10 mouse cellular contexts compared by ENCODE assay signal in the genomic region with DNA sequence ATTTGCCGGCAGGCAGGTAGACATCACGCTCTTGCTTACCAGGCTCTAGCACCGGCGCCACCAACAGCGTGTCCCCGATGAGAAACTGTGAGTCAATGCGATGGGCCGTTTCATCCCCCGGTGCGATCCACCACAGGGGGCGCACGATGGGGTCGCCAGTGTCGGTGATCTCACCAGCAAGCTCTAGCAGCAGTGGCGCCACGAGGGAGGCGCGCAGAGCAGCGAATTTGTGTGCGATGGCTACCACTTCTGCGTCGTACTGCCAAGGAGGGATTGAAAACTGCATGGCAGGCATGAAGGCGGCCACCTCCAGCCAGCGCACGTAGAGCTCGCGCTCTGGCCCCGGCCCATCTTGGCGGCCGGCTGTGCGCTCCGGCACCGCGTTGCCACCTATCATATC. TPM values are rescaled to one million over a fixed set of nuclear protein-coding genes. Genes with fewer than 3 reads are reported as not detected.
DNase-seq lines count a peak whose midpoint lies in the region; ATAC-seq lines count a peak whose summit lies in the region.
"Had no signal": no experiment of that assay in that cellular context is flagged by ENCODE, and none has a peak within 500 bp of the region (broad histone marks: within the 10 kb centered on the region; RNA-seq: fewer than 3 reads in every experiment).

No protein-coding gene starts in this region.

- H3K27me3 ChIP-seq in heart, embryonic 13.5 days (replicated peaks): peaks cover 82% of the 10 kb centered on the region
- H3K27me3 ChIP-seq in forebrain, embryonic 15.5 days: peaks cover 53% of the 10 kb centered on the region
- H3K27me3 ChIP-seq in liver, embryonic 11.5 days (replicated peaks; ENCODE audit: control insufficient read depth, insufficient read depth, low read length): peaks cover 75% of the 10 kb centered on the region
- peaks cover 48% of the 10 kb centered on the region for H3K27me3 ChIP-seq in stomach, embryonic 14.5 days (ENCODE audit: control insufficient read depth, insufficient read depth, low read length)
- H3K27me3 ChIP-seq: Patski had no signal

- no peak for ATAC-seq in heart, embryonic 13.5 days (ENCODE audit: extremely low read depth, insufficient number of reproducible peaks, low FRiP score, low TSS enrichment)
- ATAC-seq in forebrain, embryonic 15.5 days (replicated peaks): 0 out of 2 replicates have a peak, but pooled peaks have one; percentile 17
- no peak for ATAC-seq in liver, embryonic 11.5 days (replicated peaks; ENCODE audit: low FRiP score)
- no peak for ATAC-seq in stomach, embryonic 14.5 days (ENCODE audit: insufficient number of reproducible peaks, insufficient read depth, low FRiP score, low read depth)
- ATAC-seq: Patski had no signal

- DNase-seq in heart, adult 11 months: no peak
- DNase-seq in Muller cell, postnatal 12 days (ENCODE audit: inconsistent ontology term): peak; percentile 17
- DNase-seq in liver, embryonic 11.5 days (ENCODE audit: low spot score): peak; percentile 66
- DNase-seq in spleen, postnatal 14 days (ENCODE audit: low spot score in 2 of 2): no peak
- DNase-seq in layer of hippocampus, adult 18-20 months (ENCODE audit: low spot score in 2 of 2): no peak

- H3K4me3 ChIP-seq in heart, embryonic 13.5 days: peak overlapping the region; percentile 47
- H3K4me3 ChIP-seq in forebrain, embryonic 15.5 days: peak overlapping the region; percentile 35
- peak overlapping the region; percentile 37 for H3K4me3 ChIP-seq in liver, embryonic 11.5 days (ENCODE audit: low read depth, low read length)
- H3K4me3 ChIP-seq in stomach, embryonic 14.5 days (ENCODE audit: low read depth, low read length): peak overlapping the region; percentile 29

- peaks cover 30% of the 10 kb centered on the region for H3K4me1 ChIP-seq in heart, embryonic 13.5 days
- H3K4me1 ChIP-seq in forebrain, embryonic 15.5 days: peaks cover 40% of the 10 kb centered on the region
- peaks cover 19% of the 10 kb centered on the region for H3K4me1 ChIP-seq in liver, embryonic 11.5 days (replicated peaks; ENCODE audit: control insufficient read depth, insufficient read depth, low read length)
- peaks cover 20% of the 10 kb centered on the region; the same call in 1 of the 2 replicates for H3K4me1 ChIP-seq in stomach, embryonic 14.5 days (ENCODE audit: control insufficient read depth, insufficient read depth, low read length)

- no peaks in the 10 kb centered on the region for H3K9me3 ChIP-seq in heart, embryonic 13.5 days
- H3K9me3 ChIP-seq in forebrain, embryonic 15.5 days: no peaks in the 10 kb centered on the region
- no peaks in the 10 kb centered on the region for H3K9me3 ChIP-seq in liver, embryonic 11.5 days (ENCODE audit: control insufficient read depth, low read length)
- no peaks in the 10 kb centered on the region for H3K9me3 ChIP-seq in stomach, embryonic 14.5 days (ENCODE audit: control insufficient read depth, low read depth, low read length)

- H3K27ac ChIP-seq in heart, embryonic 13.5 days (replicated peaks): no peak overlapping the region
- no peak overlapping the region for H3K27ac ChIP-seq in forebrain, embryonic 15.5 days (replicated peaks)
- H3K27ac ChIP-seq in liver, embryonic 11.5 days (ENCODE audit: low read depth, low read length): no peak overlapping the region
- H3K27ac ChIP-seq in stomach, embryonic 14.5 days (ENCODE audit: low read length): no peak overlapping the region
- H3K27ac ChIP-seq: macrophage had no signal

- H3K9ac ChIP-seq in heart, embryonic 13.5 days: peak overlapping the region; percentile 41
- H3K9ac ChIP-seq in forebrain, embryonic 15.5 days (replicated peaks): peak overlapping the region; percentile 35; the same call in 1 of the 2 replicates
- no peak overlapping the region for H3K9ac ChIP-seq in liver, embryonic 11.5 days (ENCODE audit: low read depth, low read length)
- H3K9ac ChIP-seq in stomach, embryonic 14.5 days (replicated peaks; ENCODE audit: low read depth, low read length): no peak overlapping the region

- 3% methylated on average over 34 of the region's 34 CpGs for WGBS in heart, embryonic 13.5 days
- 5% methylated on average over 34 of the region's 34 CpGs for WGBS in forebrain, embryonic 15.5 days
- 2% methylated on average over 34 of the region's 34 CpGs for WGBS in liver, embryonic 11.5 days
- 5% methylated on average over 34 of the region's 34 CpGs for WGBS in stomach, embryonic 14.5 days

- H3K4me2 ChIP-seq in heart, embryonic 13.5 days: peak overlapping the region; percentile 71
- H3K4me2 ChIP-seq in forebrain, embryonic 15.5 days (replicated peaks): peak overlapping the region; percentile 62
- H3K4me2 ChIP-seq in liver, embryonic 11.5 days: peak overlapping the region; percentile 62
- H3K4me2 ChIP-seq in stomach, embryonic 14.5 days (replicated peaks; ENCODE audit: low read depth, low read length): peak overlapping the region; percentile 45

- no peaks in the 10 kb centered on the region for H3K36me3 ChIP-seq in heart, embryonic 13.5 days
- no peaks in the 10 kb centered on the region for H3K36me3 ChIP-seq in forebrain, embryonic 15.5 days
- no peaks in the 10 kb centered on the region for H3K36me3 ChIP-seq in liver, embryonic 11.5 days (ENCODE audit: control insufficient read depth, insufficient read depth, low read length)
- no peaks in the 10 kb centered on the region for H3K36me3 ChIP-seq in stomach, embryonic 14.5 days (ENCODE audit: control insufficient read depth, insufficient read depth, low read length)

RNA-seq across cellular contexts. Expression of a gene that starts 5.3 kb away (rescaled TPM):
- 2.0 and 2.2 TPM in 2 replicates for polyA plus RNA-seq in heart, embryonic 13.5 days (2015; fragmentation: Nextera tagmentation; extraction: Ambion mirVana)
- polyA plus RNA-seq in forebrain, embryonic 15.5 days (2015; fragmentation: Nextera tagmentation; extraction: Ambion mirVana): 2.8 and 3.1 TPM in 2 replicates
- polyA plus RNA-seq in liver, embryonic 11.5 days (2014; fragmentation: Nextera tagmentation; extraction: Ambion mirVana): 1.5 TPM in 2 replicates
- polyA plus RNA-seq in stomach, embryonic 14.5 days (2014; fragmentation: Nextera tagmentation; extraction: Ambion mirVana): 4.6 and 4.8 TPM in 2 replicates
- 10 to 100 TPM; 29.0 to 29.3 TPM for total RNA-seq in layer of hippocampus, adult 18-20 months (2021)

RNA-seq across cellular contexts. Expression of a gene that starts 19.6 kb away (rescaled TPM):
- polyA plus RNA-seq in heart, embryonic 13.5 days (2015; fragmentation: Nextera tagmentation; extraction: Ambion mirVana): 0.44 TPM in 1 of 2 replicates, not detected in the other
- 9.4 and 15.7 TPM in 2 replicates for polyA plus RNA-seq in forebrain, embryonic 15.5 days (2015; fragmentation: Nextera tagmentation; extraction: Ambion mirVana)
- polyA plus RNA-seq in liver, embryonic 11.5 days (2014; fragmentation: Nextera tagmentation; extraction: Ambion mirVana): 0.43 TPM in 1 of 2 replicates, not detected in the other
- 0.98 and 1.8 TPM in 2 replicates for polyA plus RNA-seq in stomach, embryonic 14.5 days (2014; fragmentation: Nextera tagmentation; extraction: Ambion mirVana)
- 1 to 10 TPM; 4.5 to 7.0 TPM for total RNA-seq in layer of hippocampus, adult 18-20 months (2021)

RNA-seq across cellular contexts. Expression of a gene that starts 32.6 kb away (rescaled TPM):
- 39.6 and 43.1 TPM in 2 replicates for polyA plus RNA-seq in heart, embryonic 13.5 days (2015; fragmentation: Nextera tagmentation; extraction: Ambion mirVana)
- polyA plus RNA-seq in forebrain, embryonic 15.5 days (2015; fragmentation: Nextera tagmentation; extraction: Ambion mirVana): 66.8 and 69.5 TPM in 2 replicates
- polyA plus RNA-seq in liver, embryonic 11.5 days (2014; fragmentation: Nextera tagmentation; extraction: Ambion mirVana): 45.5 and 49.0 TPM in 2 replicates
- 47.7 and 50.6 TPM in 2 replicates for polyA plus RNA-seq in stomach, embryonic 14.5 days (2014; fragmentation: Nextera tagmentation; extraction: Ambion mirVana)
- 10 to 100 TPM; 29.5 to 32.0 TPM for total RNA-seq in layer of hippocampus, adult 18-20 months (2021)

RNA-seq across cellular contexts. Expression of a gene that starts 32.9 kb away (rescaled TPM):
- polyA plus RNA-seq in heart, embryonic 13.5 days (2015; fragmentation: Nextera tagmentation; extraction: Ambion mirVana): 3.4 and 4.2 TPM in 2 replicates
- 5.1 and 5.5 TPM in 2 replicates for polyA plus RNA-seq in forebrain, embryonic 15.5 days (2015; fragmentation: Nextera tagmentation; extraction: Ambion mirVana)
- 6.2 and 8.6 TPM in 2 replicates for polyA plus RNA-seq in liver, embryonic 11.5 days (2014; fragmentation: Nextera tagmentation; extraction: Ambion mirVana)
- 7.4 and 8.0 TPM in 2 replicates for polyA plus RNA-seq in stomach, embryonic 14.5 days (2014; fragmentation: Nextera tagmentation; extraction: Ambion mirVana)
- total RNA-seq in layer of hippocampus, adult 18-20 months (2021): 1 to 10 TPM in 1 of 2 experiments, under 1 TPM in 1; 0.52 to 1.0 TPM

Comparison
In these comparisons a context has a peak if more than half of its experiments do, and no peak if none do; other contexts are left out.
1. H3K9ac ChIP-seq: peak in heart, embryonic 13.5 days (single experiment) and forebrain, embryonic 15.5 days (single experiment); none in liver, embryonic 11.5 days (single experiment) and stomach, embryonic 14.5 days (single experiment).
2. DNase-seq: peak in Muller cell, postnatal 12 days (single experiment) and liver, embryonic 11.5 days (single experiment); none in heart, adult 11 months (single experiment), spleen, postnatal 14 days (0 of 2) and layer of hippocampus, adult 18-20 months (0 of 2).
3. Peak in every context shown above with its lines, with median percentiles within 50 percentile points of each other: H3K4me2 ChIP-seq and H3K4me3 ChIP-seq.